Mouse (Mus musculus) liver, adult 2 months (tissue): ENCODE results near the gene Clcnka. TPM values are rescaled to one million over a fixed set of nuclear protein-coding genes. Genes with fewer than 3 reads are reported as not detected.

Experiments
- DNase-seq: peaks from one replicate; pipeline ENCODE4 v3.0.0-alpha.2; 2011; ENCODE audit warnings: low read depth, low spot score; ENCODE audit errors: extremely low read depth
- H3K27ac ChIP-seq: fragments of 200-500 bp; replicated peaks from 2 replicates; pipeline ENCODE4 v1.5.1; 2012; ENCODE audit warnings: low read depth, mild to moderate bottlenecking, control low read depth, inconsistent platforms, low read length; ENCODE audit not compliant: insufficient read depth
- H3K27me3 ChIP-seq: fragments of 200-500 bp; 2 replicates; pipeline ENCODE4 v1.6.1; 2012; ENCODE audit warnings: mild to moderate bottlenecking, moderate library complexity, low read length, inconsistent platforms; ENCODE audit not compliant: control insufficient read depth, insufficient read depth
- H3K36me3 ChIP-seq: fragments of 200-500 bp; 2 replicates; pipeline ENCODE4 v1.6.1; 2012; ENCODE audit warnings: low read length, inconsistent platforms; ENCODE audit not compliant: control insufficient read depth, insufficient read depth
- H3K4me1 ChIP-seq: fragments of 200-500 bp; 2 replicates; pipeline ENCODE4 v1.6.1; 2011; ENCODE audit warnings: low read length; ENCODE audit not compliant: control insufficient read depth, insufficient read depth
- H3K4me3 ChIP-seq: fragments of 200-500 bp; 2 replicates; pipeline ENCODE4 v1.5.1; 2011; ENCODE audit warnings: low read depth, mild to moderate bottlenecking, control low read depth, low read length, moderate library complexity; ENCODE audit not compliant: insufficient read depth
- H3K79me2 ChIP-seq: fragments of 200-500 bp; 2 replicates; pipeline ENCODE4 v1.6.1; 2012; ENCODE audit warnings: inconsistent platforms, mild to moderate bottlenecking, low read length, moderate library complexity; ENCODE audit not compliant: control insufficient read depth, insufficient read depth
- H3K9ac ChIP-seq: fragments of 200-500 bp; 2 replicates; pipeline ENCODE4 v1.6.1; 2012; ENCODE audit warnings: low read depth, mild to moderate bottlenecking, control low read depth, inconsistent platforms, low read length
- CTCF ChIP-seq: fragments of 200-500 bp; IDR thresholded peaks from 2 replicates; pipeline ENCODE4 v1.5.1; 2011; ENCODE audit warnings: low read depth, low read length, control low read depth
- POLR2A ChIP-seq: fragments of 200-500 bp; IDR thresholded peaks from 2 replicates; pipeline ENCODE4 v1.6.1; 2011; ENCODE audit warnings: low read length, control low read depth; ENCODE audit not compliant: insufficient read depth; ENCODE audit errors: extremely low read depth
- WGBS: fragments of 180-500 bp; shearing (Covaris S2); methylation state at CpG from one replicate; pipeline ENCODE4 v1.1.7; 2018; 5-methylcytosine and 5-hydroxymethylcytosine counted together
- polyA plus RNA-seq: library from polyadenylated mRNA; depleted of rRNA; stranded (reverse); fragments of >200 nt; gene quantifications from 2 replicates; pipeline ENCODE4 v1.2.3, GENCODE M21; 2012; rRNA removed
- total RNA-seq: library from RNA; depleted of rRNA; stranded (reverse); fragments of >200 nt; gene quantifications from 2 replicates; pipeline ENCODE4 v1.2.3, GENCODE M21; 2014; rRNA removed

Clcnka gene
- total RNA-seq (not detected in 2 replicates), polyA plus RNA-seq (0.04 TPM in 1 of 2 replicates, not detected in the other)

DNA sequence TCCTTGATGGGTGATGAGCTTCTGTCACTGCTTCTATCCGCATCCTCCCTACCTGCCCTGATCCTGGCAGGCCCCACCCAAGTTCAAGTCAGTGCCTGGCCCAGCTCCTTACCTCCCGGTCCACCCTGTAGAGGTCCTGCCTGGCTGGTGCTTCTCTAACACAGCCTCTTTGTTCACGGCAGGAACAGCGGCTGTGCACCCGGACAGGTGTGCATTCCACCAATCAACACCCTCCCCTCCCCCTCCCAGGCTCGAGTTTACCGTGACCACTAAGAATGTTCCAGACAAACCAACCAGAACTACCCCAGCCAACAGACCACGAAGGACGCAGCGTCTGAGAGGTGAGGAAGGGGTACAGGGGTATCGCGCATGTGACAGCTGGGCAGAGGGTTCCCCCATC, at the start of gene Clcnka:
Gene Clcnka (minus strand): TSS at position 180 of the 400 bp plus-strand sequence.
- no peaks in the 10 kb centered on the region for H3K4me1 ChIP-seq
- no peak within 1 kb of the TSS for H3K9ac ChIP-seq
- TF ChIP-seq CTCF (no peak), POLR2A (no peak)
- no peaks in the 10 kb centered on the region for H3K27me3 ChIP-seq
- no peaks in the 10 kb centered on the region for H3K36me3 ChIP-seq
- 64% methylated on average over 12 of the region's 12 CpGs for WGBS
- H3K27ac ChIP-seq, result no peak within 1 kb of the TSS
- H3K4me3 ChIP-seq, result no peak within 1 kb of the TSS
- H3K79me2 ChIP-seq, result no peaks in the 10 kb centered on the region
- DNase-seq, result no peak

DNA sequence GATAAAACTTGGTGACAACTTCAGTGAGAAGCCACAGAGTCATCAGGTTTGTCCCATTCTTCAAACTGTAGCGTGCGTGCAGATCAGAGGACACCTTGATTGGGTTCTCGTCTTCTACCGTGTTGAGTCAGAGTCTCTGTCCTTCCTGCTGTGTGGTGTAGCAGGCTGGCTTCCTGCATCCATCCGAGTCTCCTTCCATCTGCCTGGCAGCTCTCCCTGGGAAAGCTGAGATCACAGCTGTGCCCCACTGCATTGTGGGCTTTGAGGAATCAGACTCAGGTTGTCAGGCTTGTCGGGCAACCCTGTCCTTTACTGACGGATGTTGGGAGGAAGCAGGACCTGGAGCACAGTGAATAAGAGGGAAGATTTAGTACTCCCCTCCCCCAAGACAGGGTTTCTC, 47.7 kb upstream of the Clcnka start:
- H3K9ac ChIP-seq, result no peak overlapping the region
- no peak overlapping the region for H3K27ac ChIP-seq
- no peak for DNase-seq
- peaks cover 7% of the 10 kb centered on the region for H3K4me1 ChIP-seq
- H3K4me3 ChIP-seq, result no peak overlapping the region
- WGBS, result 79% methylated on average over 7 of the region's 7 CpGs
- no peak for TF ChIP-seq CTCF
- no peaks in the 10 kb centered on the region for H3K27me3 ChIP-seq
- peaks cover 19% of the 10 kb centered on the region; the same call in 1 of the 2 replicates for H3K79me2 ChIP-seq
- no peaks in the 10 kb centered on the region for H3K36me3 ChIP-seq

DNA sequence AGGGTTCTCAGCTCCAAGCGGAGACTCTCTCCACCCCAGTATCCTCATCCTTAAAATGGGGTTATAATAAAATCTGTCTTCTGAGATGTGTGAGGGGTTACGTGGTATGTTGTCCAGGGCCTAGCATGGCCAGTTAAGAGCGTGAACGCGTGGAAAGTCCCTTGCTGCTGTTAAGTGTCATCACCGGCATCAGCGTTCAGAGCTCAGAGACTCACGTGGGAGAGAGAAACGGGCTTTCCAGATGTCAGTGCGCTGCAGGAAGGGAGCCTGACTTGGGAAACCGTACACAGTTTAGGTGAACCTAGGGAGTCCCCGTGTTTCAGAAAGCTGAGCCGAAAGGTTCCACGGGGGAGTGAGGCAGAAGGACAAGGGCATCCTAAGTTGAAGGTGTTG, 46.8 kb upstream of the Clcnka start:
- no peak for TF ChIP-seq POLR2A
- no peak for TF ChIP-seq CTCF
- 12% methylated on average over 14 of the region's 14 CpGs for WGBS
- Histone ChIP-seq H3K27me3 (no peaks in the 10 kb centered on the region), H3K36me3 (no peaks in the 10 kb centered on the region), H3K4me1 (peaks cover 6% of the 10 kb centered on the region), H3K4me3 (peak overlapping the region; percentile 89), H3K9ac (peak overlapping the region; percentile 89), H3K79me2 (peaks cover 19% of the 10 kb centered on the region; the same call in 1 of the 2 replicates), H3K27ac (no peak overlapping the region)
- DNase-seq, result no peak

DNA sequence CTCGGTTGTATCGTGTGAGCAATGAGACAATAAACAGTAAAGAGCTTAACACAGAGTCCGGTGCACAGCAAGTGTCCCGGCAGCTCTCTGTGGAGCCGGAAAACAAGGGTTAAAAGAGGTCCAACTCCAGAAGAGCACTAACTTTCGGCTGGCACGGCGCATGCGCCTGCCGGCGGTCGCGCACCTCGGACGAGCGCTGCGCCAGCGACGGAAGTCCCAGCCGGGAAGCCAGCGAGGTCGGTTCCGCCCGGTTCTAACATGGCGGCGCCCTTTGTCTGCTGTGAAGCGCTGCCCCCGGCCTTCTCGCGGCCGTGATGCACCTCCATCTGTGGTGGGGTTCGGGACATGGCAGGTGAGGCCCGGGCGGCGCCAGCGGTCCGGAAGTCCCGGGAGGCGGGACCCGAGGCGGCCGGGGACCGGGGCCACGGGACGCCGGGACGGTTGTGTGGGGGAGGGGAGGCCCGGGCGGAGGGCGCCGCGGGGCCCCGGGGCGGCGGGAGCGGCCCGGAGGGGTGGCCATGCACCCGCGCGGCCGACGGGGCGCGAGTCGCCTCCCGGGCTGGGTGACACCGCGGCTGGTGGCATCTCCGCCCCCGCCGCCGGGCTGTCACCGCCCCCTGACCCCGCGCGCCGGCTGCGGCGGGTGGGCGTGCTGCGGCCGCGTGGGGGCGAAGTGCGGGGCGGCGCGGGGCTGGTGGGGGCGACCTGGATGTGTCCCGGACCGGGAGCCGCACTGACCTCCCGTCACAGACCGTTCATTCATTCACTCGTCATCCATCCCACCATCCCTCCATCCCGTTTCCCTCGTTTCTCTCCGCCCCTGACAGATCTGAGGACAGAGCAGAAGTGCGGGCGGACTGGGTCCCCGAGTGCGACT, 46.2 kb upstream of the Clcnka start, which contains the start of gene Zbtb17:
Gene Zbtb17 (plus strand): TSS at position 204 of the 877 bp plus-strand sequence.
- peak within 1 kb of the TSS; percentile 89 for H3K9ac ChIP-seq
- peak within 1 kb of the TSS; percentile 70 for H3K27ac ChIP-seq
- peak within 1 kb of the TSS; percentile 89 for H3K4me3 ChIP-seq
- under 1% methylated on average over 70 of the region's 102 CpGs for WGBS
- DNase-seq, result peak; percentile 73
- H3K36me3 ChIP-seq, result no peaks in the 10 kb centered on the region
- H3K27me3 ChIP-seq, result no peaks in the 10 kb centered on the region
- peaks cover 19% of the 10 kb centered on the region; the same call in 1 of the 2 replicates for H3K79me2 ChIP-seq
- TF ChIP-seq POLR2A (no peak), CTCF (no peak)
- peaks cover 6% of the 10 kb centered on the region for H3K4me1 ChIP-seq

DNA sequence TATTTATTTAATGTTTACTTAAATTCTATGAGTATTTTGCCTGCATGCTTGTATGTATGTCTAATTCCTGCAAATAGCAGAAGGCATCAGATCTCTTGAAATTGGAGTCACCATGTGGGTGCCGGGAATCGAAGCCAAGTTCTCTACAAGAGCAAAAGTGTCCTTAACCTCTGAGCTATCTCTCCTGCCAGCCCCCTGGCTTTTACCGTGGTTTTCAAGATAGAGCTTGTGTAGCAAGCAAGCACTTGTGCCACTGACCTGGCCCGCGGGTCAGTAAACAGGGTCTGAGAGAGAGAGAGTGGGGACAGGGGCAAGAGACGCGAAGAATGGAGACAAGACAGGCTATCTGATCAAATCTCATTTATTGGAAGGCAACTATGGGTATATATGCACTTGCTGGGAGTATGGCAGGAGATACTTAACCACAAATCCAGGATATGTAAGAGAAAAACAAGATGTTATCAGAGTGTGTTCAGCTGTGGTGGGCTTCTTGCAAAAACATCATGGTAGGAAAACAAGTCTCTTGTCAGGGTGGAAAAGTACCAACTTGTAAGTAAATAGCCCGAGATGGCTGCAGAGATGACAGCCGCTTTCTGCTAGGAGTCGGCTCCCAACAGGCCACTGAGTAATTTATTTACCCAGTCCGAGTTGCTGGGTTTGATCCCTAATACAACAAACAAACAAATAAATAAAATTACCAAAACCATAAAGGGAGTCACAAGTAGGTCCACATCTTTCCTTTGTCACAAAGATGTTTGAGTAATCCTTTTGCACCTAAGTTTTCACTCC, 45.3 kb upstream of the Clcnka start:
- DNase-seq, result no peak
- TF ChIP-seq POLR2A (no peak), CTCF (no peak)
- WGBS, result 27% methylated on average over 11 of the region's 11 CpGs

More for the DNA sequence above, 45.3 kb upstream of the Clcnka start:
- Histone ChIP-seq H3K27me3 (no peaks in the 10 kb centered on the region), H3K79me2 (peaks cover 19% of the 10 kb centered on the region; the same call in 1 of the 2 replicates), H3K36me3 (no peaks in the 10 kb centered on the region), H3K9ac (peak overlapping the region; percentile 35), H3K4me1 (peaks cover 6% of the 10 kb centered on the region), H3K4me3 (peak overlapping the region; percentile 89), H3K27ac (peak overlapping the region; percentile 3; the same call in 1 of the 2 replicates)
